Mouse (Mus musculus): ENCODE data around the gene Gp1bb. TPM values are rescaled to one million over a fixed set of nuclear protein-coding genes. Genes with fewer than 3 reads are reported as not detected.

Gp1bb gene
- polyA plus RNA-seq, 1 experiment from 2014 or later: 1.6 TPM

DNA sequence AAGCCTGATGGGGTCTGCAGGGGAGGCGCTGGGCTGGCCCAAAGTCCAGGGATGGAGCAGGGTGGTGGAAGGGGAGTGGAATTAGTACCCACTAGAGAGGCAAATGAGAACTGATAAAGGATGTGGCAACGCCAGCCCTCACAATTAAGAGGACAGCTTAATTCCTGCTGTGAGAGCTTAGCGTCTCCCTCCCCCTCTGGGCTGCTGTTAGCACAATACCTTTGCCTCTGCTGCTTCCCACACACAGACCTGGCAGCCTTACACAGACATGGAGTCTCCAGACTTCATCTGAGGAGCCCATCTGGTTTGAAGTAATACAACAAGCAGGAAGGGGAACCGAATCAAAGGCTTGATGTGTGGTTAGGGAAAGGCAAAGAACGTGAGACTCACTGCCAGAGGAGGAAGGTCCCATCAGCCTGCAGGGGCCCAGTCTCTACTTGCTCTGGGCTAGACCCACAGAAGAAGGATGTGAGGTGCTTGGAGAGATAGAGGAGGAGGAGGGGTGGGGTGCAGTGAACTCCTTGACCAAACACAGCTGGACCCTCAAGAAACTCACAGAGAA, 44.5 kb downstream of the Gp1bb start:
- no peak for ATAC-seq
- H3K27me3 ChIP-seq (replicated peaks; ENCODE audit: control insufficient read depth, insufficient read depth, low read length): peaks cover 39% of the 10 kb centered on the region

DNA sequence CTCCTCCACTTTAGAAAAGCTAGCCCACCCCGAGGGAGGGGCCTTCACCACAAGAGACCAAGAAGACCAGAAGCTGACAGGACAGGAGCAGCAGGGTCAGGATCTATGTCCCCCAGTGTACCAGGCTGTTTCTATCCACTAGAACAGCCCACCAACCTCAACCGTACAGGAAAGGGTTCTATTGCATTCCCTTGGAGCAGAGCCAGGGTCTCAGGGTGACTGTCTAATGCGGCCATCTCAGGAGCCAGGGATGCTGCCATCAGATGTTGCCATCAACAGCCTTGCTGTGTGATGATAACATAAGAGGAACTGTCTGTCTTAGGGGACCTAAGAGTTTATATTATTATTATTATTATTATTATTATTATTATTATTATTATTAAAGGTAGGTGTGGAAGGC, 45.1 kb downstream of the Gp1bb start:
- Histone ChIP-seq H3K36me3 (ENCODE audit: control insufficient read depth, insufficient read depth, low read length) (no peaks in the 10 kb centered on the region), H3K4me2 (ENCODE audit: low read depth, low read length) (no peak overlapping the region)
- WGBS: 54% methylated on average over 3 of the region's 3 CpGs

More for the DNA sequence above, 44.5 kb downstream of the Gp1bb start:
- H3K4me2 ChIP-seq (ENCODE audit: low read depth, low read length): no peak overlapping the region
- H3K27ac ChIP-seq (ENCODE audit: low read length): no peak overlapping the region
- no peak overlapping the region for H3K9ac ChIP-seq (ENCODE audit: low read depth, low read length)
- no peaks in the 10 kb centered on the region for H3K36me3 ChIP-seq (ENCODE audit: control insufficient read depth, insufficient read depth, low read length)
- WGBS: 41% methylated on average over 5 of the region's 5 CpGs
- H3K4me3 ChIP-seq (ENCODE audit: low read length): no peak overlapping the region
- H3K4me1 ChIP-seq (ENCODE audit: control insufficient read depth, insufficient read depth, low read length): peaks cover 16% of the 10 kb centered on the region
- H3K9me3 ChIP-seq (ENCODE audit: control insufficient read depth, low read length): no peaks in the 10 kb centered on the region

DNA sequence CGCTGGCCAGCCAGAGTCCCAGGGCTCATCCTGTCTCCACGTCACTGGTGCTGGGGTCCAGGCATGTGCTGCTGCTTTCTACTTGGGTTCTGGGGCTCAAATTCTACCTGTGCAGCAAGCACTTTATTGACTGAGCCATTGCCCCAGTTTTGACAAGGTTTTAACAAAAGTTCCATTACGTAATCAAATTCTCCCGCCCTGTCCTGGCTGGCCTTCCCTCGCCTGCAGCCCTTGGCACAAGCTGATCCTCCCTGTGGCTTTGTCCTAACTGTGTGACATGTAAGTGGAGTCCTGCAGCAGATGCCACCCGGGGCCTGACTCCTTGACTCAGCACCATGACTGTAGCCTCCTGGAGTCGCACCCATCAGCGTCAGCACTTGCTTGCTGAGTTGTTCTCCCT, 48.0 kb downstream of the Gp1bb start:
- Histone ChIP-seq H3K4me3 (ENCODE audit: low read length) (no peak overlapping the region), H3K27ac (ENCODE audit: low read length) (no peak overlapping the region), H3K36me3 (ENCODE audit: control insufficient read depth, insufficient read depth, low read length) (no peaks in the 10 kb centered on the region), H3K9ac (ENCODE audit: low read depth, low read length) (no peak overlapping the region), H3K9me3 (ENCODE audit: control insufficient read depth, low read length) (no peaks in the 10 kb centered on the region), H3K4me1 (ENCODE audit: control insufficient read depth, insufficient read depth, low read length) (no peaks in the 10 kb centered on the region), H3K4me2 (ENCODE audit: low read depth, low read length) (no peak overlapping the region), H3K27me3 (replicated peaks; ENCODE audit: control insufficient read depth, insufficient read depth, low read length) (peaks cover 4% of the 10 kb centered on the region; the same call in 1 of the 2 replicates)
- WGBS: 70% methylated on average over 8 of the region's 8 CpGs
- no peak for ATAC-seq

More for the DNA sequence above, 45.1 kb downstream of the Gp1bb start:
- Histone ChIP-seq H3K9ac (ENCODE audit: low read depth, low read length) (no peak overlapping the region), H3K27ac (ENCODE audit: low read length) (no peak overlapping the region), H3K9me3 (ENCODE audit: control insufficient read depth, low read length) (no peaks in the 10 kb centered on the region), H3K27me3 (replicated peaks; ENCODE audit: control insufficient read depth, insufficient read depth, low read length) (peaks cover 33% of the 10 kb centered on the region), H3K4me3 (ENCODE audit: low read length) (no peak overlapping the region), H3K4me1 (ENCODE audit: control insufficient read depth, insufficient read depth, low read length) (peaks cover 10% of the 10 kb centered on the region)
- no peak for ATAC-seq

Other genes with a start within 250 kb of the Gp1bb start
- gene Txnrd2, start 196.0 kb downstream of the Gp1bb start, polyA plus RNA-seq (2015; fragmentation: Nextera tagmentation; extraction: Ambion mirVana): 28.4 and 29.8 TPM in 2 replicates
- 109 and 110 TPM in 2 replicates for gene Comt, start 195.6 kb downstream of the Gp1bb start, polyA plus RNA-seq (2015; fragmentation: Nextera tagmentation; extraction: Ambion mirVana)
- 13.3 and 14.4 TPM in 2 replicates for gene Gnb1l, start 123.7 kb downstream of the Gp1bb start, polyA plus RNA-seq (2015; fragmentation: Nextera tagmentation; extraction: Ambion mirVana)
- 2.0 and 2.4 TPM in 2 replicates for gene Rtl10, start 123.5 kb downstream of the Gp1bb start, polyA plus RNA-seq (2015; fragmentation: Nextera tagmentation; extraction: Ambion mirVana)
- gene Tbx1, start 31.7 kb downstream of the Gp1bb start, polyA plus RNA-seq (2015; fragmentation: Nextera tagmentation; extraction: Ambion mirVana): 0.09 and 0.55 TPM in 2 replicates
- 4.1 and 4.5 TPM in 2 replicates for gene Gm49601, start 4.0 kb upstream of the Gp1bb start, polyA plus RNA-seq (2015; fragmentation: Nextera tagmentation; extraction: Ambion mirVana)
- 52.2 and 52.5 TPM in 2 replicates for gene Sept5, start 7.6 kb upstream of the Gp1bb start, polyA plus RNA-seq (2015; fragmentation: Nextera tagmentation; extraction: Ambion mirVana)
- 26.0 and 27.2 TPM in 2 replicates for gene Cldn5, start 154.4 kb upstream of the Gp1bb start, polyA plus RNA-seq (2015; fragmentation: Nextera tagmentation; extraction: Ambion mirVana)
- gene Ufd1, start 189.4 kb upstream of the Gp1bb start, polyA plus RNA-seq (2015; fragmentation: Nextera tagmentation; extraction: Ambion mirVana): 58.3 and 61.0 TPM in 2 replicates
- gene Cdc45, start 189.6 kb upstream of the Gp1bb start, polyA plus RNA-seq (2015; fragmentation: Nextera tagmentation; extraction: Ambion mirVana): 29.5 and 33.4 TPM in 2 replicates
- 52.0 and 58.4 TPM in 2 replicates for gene 2510002D24Rik, start 214.2 kb upstream of the Gp1bb start, polyA plus RNA-seq (2015; fragmentation: Nextera tagmentation; extraction: Ambion mirVana)
- not detected in 2 replicates for gene Gm28539, start 214.2 kb upstream of the Gp1bb start, polyA plus RNA-seq (2015; fragmentation: Nextera tagmentation; extraction: Ambion mirVana)

All from intestine, embryonic 16.5 days (tissue).